Mouse (Mus musculus) intestine, postnatal 0 days (tissue): ENCODE data around the gene Hba-x. TPM values are rescaled to one million over a fixed set of nuclear protein-coding genes. Genes with fewer than 3 reads are reported as not detected.

Source experiments
- ATAC-seq: fragments of 200-750 bp; cut with Nextera tagmentation; 2 replicates; pipeline ENCODE4 v1.8.0; 2017; ENCODE audit warnings: mild to moderate bottlenecking, moderate TSS enrichment, moderate library complexity
- H3K27ac ChIP-seq: fragments of 300-500 bp; sonication (generic); 2 replicates; pipeline ENCODE4 v1.5.1; 2014; ENCODE audit warnings: mild to moderate bottlenecking, low read depth, low read length, moderate library complexity
- H3K27me3 ChIP-seq: fragments of 300-500 bp; sonication (generic); replicated peaks from 2 replicates; pipeline ENCODE4 v1.6.1; 2014; ENCODE audit warnings: low read length, mixed read lengths; ENCODE audit not compliant: control insufficient read depth, insufficient read depth
- H3K36me3 ChIP-seq: fragments of 300-500 bp; sonication (generic); 2 replicates; pipeline ENCODE4 v1.6.1; 2014; ENCODE audit warnings: mild to moderate bottlenecking, moderate library complexity; ENCODE audit not compliant: control insufficient read depth, insufficient read depth
- H3K4me1 ChIP-seq: fragments of 300-500 bp; sonication (generic); replicated peaks from 2 replicates; pipeline ENCODE4 v1.6.1; 2014; ENCODE audit warnings: antibody characterized with exemption, low read length, mixed read lengths; ENCODE audit not compliant: control insufficient read depth, insufficient read depth
- H3K4me2 ChIP-seq: fragments of 300-500 bp; sonication (generic); replicated peaks from 2 replicates; pipeline ENCODE4 v1.6.1; 2014; ENCODE audit warnings: low read depth, mild to moderate bottlenecking, moderate library complexity
- H3K4me3 ChIP-seq: fragments of 300-500 bp; sonication (generic); 2 replicates; pipeline ENCODE4 v1.5.1; 2014; ENCODE audit warnings: low read depth, low read length
- H3K9ac ChIP-seq: fragments of 300-500 bp; sonication (generic); 2 replicates; pipeline ENCODE4 v1.6.1; 2014; ENCODE audit warnings: mild to moderate bottlenecking, low read depth, low read length
- H3K9me3 ChIP-seq: fragments of 300-500 bp; sonication (generic); 2 replicates; pipeline ENCODE4 v1.6.1; 2016; ENCODE audit warnings: mixed run types; ENCODE audit not compliant: control insufficient read depth
- CTCF ChIP-seq: sonication (generic); IDR thresholded peaks from 2 replicates; pipeline ENCODE4 v1.5.1; 2016; ENCODE audit warnings: low read depth, mild to moderate bottlenecking, control low read depth, antibody characterized with exemption, moderate library complexity
- WGBS: fragments of 180-500 bp; shearing (Covaris S2); extraction: QIAGEN DNeasy Blood & Tissue Kit; methylation state at CpG from one replicate; pipeline ENCODE4 v1.1.7; 2014; 5-methylcytosine and 5-hydroxymethylcytosine counted together
- polyA plus RNA-seq: library from polyadenylated mRNA; unstranded; fragments of >200 nt; fragmentation: Nextera tagmentation; extraction: Ambion mirVana; gene quantifications from 2 replicates; pipeline ENCODE4 v1.2.1, GENCODE M21; 2015

Hba-x gene
- polyA plus RNA-seq, 1 experiment from 2014 or later: 0.23 TPM

- no peaks in the 10 kb centered on the region for H3K9me3 ChIP-seq
- H3K4me1 ChIP-seq: no peaks in the 10 kb centered on the region
- H3K27me3 ChIP-seq: 0 out of 2 replicates have a peak, but pooled peaks cover 5% of the 10 kb centered on the region
- no peaks in the 10 kb centered on the region for H3K36me3 ChIP-seq
- no peak overlapping the region for H3K4me3 ChIP-seq
- no peak overlapping the region for H3K4me2 ChIP-seq
- H3K27ac ChIP-seq: no peak overlapping the region
- 90% methylated on average over 1 of the region's 1 CpGs for WGBS
- no peak for ATAC-seq
- no peak for TF ChIP-seq CTCF
- H3K9ac ChIP-seq: no peak overlapping the region
Observed at GRCm38 (mm10) chr11:32303455-32303854, 27.3 kb downstream of the Hba-x start.

GRCm38 (mm10) chr11:32307006-32307405 lies 30.8 kb downstream of the Hba-x start:
- Histone ChIP-seq H3K27ac (no peak overlapping the region), H3K4me2 (no peak overlapping the region), H3K36me3 (no peaks in the 10 kb centered on the region), H3K9me3 (no peaks in the 10 kb centered on the region), H3K9ac (no peak overlapping the region), H3K27me3 (no peaks in the 10 kb centered on the region), H3K4me1 (no peaks in the 10 kb centered on the region), H3K4me3 (no peak overlapping the region)
- no peak for TF ChIP-seq CTCF
- no peak for ATAC-seq
- WGBS: 79% methylated on average over 1 of the region's 1 CpGs

- no peak overlapping the region for H3K9ac ChIP-seq
- H3K27me3 ChIP-seq: no peaks in the 10 kb centered on the region
- no peaks in the 10 kb centered on the region for H3K4me1 ChIP-seq
- no peak overlapping the region for H3K4me2 ChIP-seq
- no peaks in the 10 kb centered on the region for H3K9me3 ChIP-seq
- WGBS: 66% methylated on average over 4 of the region's 4 CpGs
- H3K27ac ChIP-seq: no peak overlapping the region
- no peak overlapping the region for H3K4me3 ChIP-seq
- no peaks in the 10 kb centered on the region for H3K36me3 ChIP-seq
- no peak for ATAC-seq
- TF ChIP-seq CTCF: no peak
Observed at GRCm38 (mm10) chr11:32309446-32309845, 33.2 kb downstream of the Hba-x start.

GRCm38 (mm10) chr11:32309928-32310327 lies 33.7 kb downstream of the Hba-x start:
- H3K4me3 ChIP-seq: no peak overlapping the region
- TF ChIP-seq CTCF: no peak
- H3K27ac ChIP-seq: no peak overlapping the region
- H3K36me3 ChIP-seq: no peaks in the 10 kb centered on the region
- H3K9ac ChIP-seq: no peak overlapping the region
- H3K9me3 ChIP-seq: no peaks in the 10 kb centered on the region
- no peak overlapping the region for H3K4me2 ChIP-seq
- no peak for ATAC-seq
- WGBS: 72% methylated on average over 3 of the region's 3 CpGs
- H3K27me3 ChIP-seq: no peaks in the 10 kb centered on the region
- no peaks in the 10 kb centered on the region for H3K4me1 ChIP-seq

GRCm38 (mm10) chr11:32316009-32316408 lies 39.8 kb downstream of the Hba-x start:
- Histone ChIP-seq H3K4me1 (no peaks in the 10 kb centered on the region), H3K36me3 (no peaks in the 10 kb centered on the region), H3K9ac (no peak overlapping the region), H3K4me2 (no peak overlapping the region), H3K27ac (no peak overlapping the region), H3K27me3 (no peaks in the 10 kb centered on the region), H3K9me3 (no peaks in the 10 kb centered on the region), H3K4me3 (no peak overlapping the region)
- no peak for ATAC-seq
- no peak for TF ChIP-seq CTCF
- 88% methylated on average over 3 of the region's 3 CpGs for WGBS

- Histone ChIP-seq H3K4me1 (no peaks in the 10 kb centered on the region), H3K36me3 (no peaks in the 10 kb centered on the region), H3K9ac (no peak overlapping the region), H3K4me2 (no peak overlapping the region), H3K27me3 (no peaks in the 10 kb centered on the region), H3K27ac (no peak overlapping the region), H3K9me3 (no peaks in the 10 kb centered on the region), H3K4me3 (no peak overlapping the region)
- no peak for ATAC-seq
- 65% methylated on average over 11 of the region's 11 CpGs for WGBS
- TF ChIP-seq CTCF: no peak
Observed at GRCm38 (mm10) chr11:32320507-32321195, 44.5 kb downstream of the Hba-x start.
